Mouse (Mus musculus) embryonic fibroblast, embryonic 13.5 days (primary cell): ENCODE results near the gene Pml.

Experiments
- CTCF ChIP-seq: IDR thresholded peaks from 2 replicates; pipeline ENCODE4 v1.5.1; 2011; ENCODE audit warnings: mild to moderate bottlenecking, control low read depth, low read length, moderate library complexity, borderline replicate concordance; ENCODE audit not compliant: insufficient read depth
- POLR2A ChIP-seq: IDR thresholded peaks from 2 replicates; pipeline ENCODE4 v1.6.1; 2011; ENCODE audit warnings: low read depth, mild to moderate bottlenecking, control low read depth, low read length, moderate library complexity

DNA sequence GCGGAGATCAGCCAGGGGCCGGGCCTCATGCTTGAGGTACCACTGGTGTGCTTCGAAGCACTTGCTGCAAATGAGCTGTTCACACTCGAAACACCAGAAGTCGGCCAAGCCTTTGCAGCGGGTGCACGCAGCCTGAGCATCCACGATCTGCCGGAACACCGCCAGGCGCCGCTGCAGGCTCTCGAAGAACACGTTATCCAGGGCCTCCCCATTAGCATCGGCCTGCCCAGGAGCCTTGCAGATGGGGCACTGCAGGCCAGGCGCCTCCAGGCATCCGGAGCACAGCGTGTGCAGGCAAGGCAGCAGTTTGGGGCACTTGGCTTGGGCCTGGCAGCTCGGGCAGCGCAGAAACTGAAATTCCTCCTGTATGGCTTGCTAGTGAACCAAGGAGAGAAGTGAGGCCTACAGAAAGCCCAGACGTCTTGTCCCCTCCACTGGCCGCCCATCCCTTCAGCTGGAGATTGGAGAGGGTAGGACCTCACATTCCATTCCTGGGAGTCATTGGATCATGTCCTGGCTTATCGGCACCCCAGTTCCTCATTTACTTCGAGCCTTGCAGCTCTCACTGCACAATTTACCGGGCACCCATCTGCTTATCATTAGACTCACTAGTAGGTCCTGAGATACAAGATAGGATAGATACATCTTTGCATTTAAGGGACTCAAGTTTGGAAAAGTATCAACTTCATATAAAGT, 2.4 kb downstream of the Pml start:
- TF ChIP-seq POLR2A: peak; percentile 48; the same call in 1 of the 2 replicates
- peak; percentile 84 for TF ChIP-seq CTCF
